Mouse (Mus musculus) gastrocnemius, postnatal 25 days (tissue): ENCODE data around the gene Frmd4a. TPM values are rescaled to one million over a fixed set of nuclear protein-coding genes. Genes with fewer than 3 reads are reported as not detected.

Experiments used
- DNase-seq: peaks from one replicate; pipeline ENCODE4 v3.0.0; 2022
- long read RNA-seq, 2 experiments: library from polyadenylated mRNA; stranded (forward); transcript quantifications; one replicate each; pipeline ENCODE4 v2.0.0; 2021
- total RNA-seq, 2 experiments: library from RNA; stranded (reverse); gene quantifications; 1 replicate in 1 of 2; 2 replicates in 1 of 2; pipeline ENCODE4 v1.2.3; 2021

Gene Frmd4a
- total RNA-seq, result 1 to 10 TPM; 5.3 to 5.6 TPM
- long read RNA-seq, experiment 1, partial matches to known transcripts, result 0 of 5 reads
- long read RNA-seq, experiment 1, other reads (novel, unspliced or antisense), result 5 of 5 reads
- long read RNA-seq, experiment 2, partial matches to known transcripts, result 0 of 2 reads
- long read RNA-seq, experiment 2, other reads (novel, unspliced or antisense), result 2 of 2 reads

DNA sequence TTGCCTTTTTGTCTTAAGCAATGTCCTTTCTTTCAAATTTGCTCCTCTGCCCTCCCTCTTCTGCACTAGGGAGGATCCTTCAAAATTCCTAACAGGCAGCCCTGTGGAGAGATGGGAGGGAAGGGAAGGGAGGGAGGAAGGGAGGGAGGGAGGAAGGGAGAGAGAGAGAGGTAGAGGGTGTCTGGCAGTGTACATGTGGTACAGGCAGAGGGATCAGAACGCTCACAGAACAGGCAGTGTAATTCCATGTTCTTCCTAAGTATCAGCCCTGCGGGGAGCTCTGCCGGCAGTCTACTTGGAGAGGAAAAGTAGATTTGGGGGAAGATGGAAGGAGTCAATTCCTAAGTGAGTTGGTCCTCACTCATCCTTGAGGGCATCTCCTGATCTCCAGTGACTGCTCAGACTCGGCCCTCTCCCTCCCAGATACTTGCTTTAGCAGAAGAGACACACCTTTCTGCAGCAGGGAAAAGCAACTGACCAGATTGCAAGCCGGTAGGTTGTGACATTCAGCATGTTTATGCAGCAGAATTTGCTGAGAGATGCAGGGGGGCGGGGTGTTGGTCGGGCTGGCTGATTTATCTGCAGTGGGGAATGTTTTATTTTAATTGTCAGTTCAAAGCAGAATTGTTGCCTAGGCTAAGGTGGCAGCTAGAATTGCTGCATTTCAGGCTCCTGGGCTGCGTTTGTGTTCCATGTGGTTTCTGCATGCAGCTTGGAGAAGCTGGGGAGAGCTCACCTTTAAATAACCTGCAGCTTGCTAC, at the start of gene Frmd4a:
Gene Frmd4a, plus strand, starts transcription at position 190 of the 761 bp plus-strand sequence.
- no peak for DNase-seq

DNA sequence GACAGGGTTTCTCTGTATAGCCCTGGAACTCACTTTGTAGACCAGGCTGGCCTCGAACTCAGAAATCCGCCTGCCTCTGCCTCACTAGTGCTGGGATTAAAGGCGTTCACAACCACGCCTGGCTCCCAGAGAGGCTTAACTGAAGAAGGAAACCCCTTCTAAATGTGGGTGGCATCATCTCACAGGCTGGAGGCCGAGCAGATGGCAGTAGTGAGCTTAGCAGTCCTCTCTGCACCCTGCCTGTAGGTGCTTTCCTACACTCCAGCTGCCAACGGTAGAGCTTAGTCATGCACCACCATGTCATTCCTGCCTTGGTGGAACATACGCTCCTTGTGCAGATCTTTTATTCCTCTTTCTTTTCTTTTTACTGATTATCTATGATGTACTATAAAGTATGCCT, 28.6 kb upstream of the Frmd4a start:
- DNase-seq, result no peak

- no peak for DNase-seq
These were observed 27.1 kb upstream of the Frmd4a start for GRCm38 (mm10) chr2:3990431-3990830.

GRCm38 (mm10) chr2:4018431-4018876, 937 bp downstream of the Frmd4a start:
- DNase-seq, result peak; percentile 6

DNA sequence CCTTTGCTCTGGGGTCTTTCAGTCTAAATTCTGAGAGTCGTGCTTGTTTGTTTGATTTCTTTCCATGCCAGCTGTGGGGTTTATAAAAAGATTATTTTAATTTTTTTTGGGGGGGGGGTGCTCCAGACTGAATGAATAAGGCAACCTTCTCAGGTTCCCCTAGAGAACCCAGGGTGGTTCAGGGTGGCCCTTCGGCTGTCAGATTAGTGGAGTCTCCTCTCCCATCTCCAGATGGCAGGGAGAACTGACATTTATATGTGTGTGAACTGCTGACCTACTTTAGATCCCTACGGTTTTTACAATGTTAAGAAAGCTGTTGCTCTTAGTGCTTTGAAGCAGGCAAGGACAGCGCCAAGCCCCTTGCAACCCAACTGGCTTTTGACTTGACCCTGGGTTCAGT, 1.4 kb downstream of the Frmd4a start:
- DNase-seq, result no peak

- DNase-seq, result no peak
These were observed 7.4 kb downstream of the Frmd4a start for GRCm38 (mm10) chr2:4024927-4025326.

DNA sequence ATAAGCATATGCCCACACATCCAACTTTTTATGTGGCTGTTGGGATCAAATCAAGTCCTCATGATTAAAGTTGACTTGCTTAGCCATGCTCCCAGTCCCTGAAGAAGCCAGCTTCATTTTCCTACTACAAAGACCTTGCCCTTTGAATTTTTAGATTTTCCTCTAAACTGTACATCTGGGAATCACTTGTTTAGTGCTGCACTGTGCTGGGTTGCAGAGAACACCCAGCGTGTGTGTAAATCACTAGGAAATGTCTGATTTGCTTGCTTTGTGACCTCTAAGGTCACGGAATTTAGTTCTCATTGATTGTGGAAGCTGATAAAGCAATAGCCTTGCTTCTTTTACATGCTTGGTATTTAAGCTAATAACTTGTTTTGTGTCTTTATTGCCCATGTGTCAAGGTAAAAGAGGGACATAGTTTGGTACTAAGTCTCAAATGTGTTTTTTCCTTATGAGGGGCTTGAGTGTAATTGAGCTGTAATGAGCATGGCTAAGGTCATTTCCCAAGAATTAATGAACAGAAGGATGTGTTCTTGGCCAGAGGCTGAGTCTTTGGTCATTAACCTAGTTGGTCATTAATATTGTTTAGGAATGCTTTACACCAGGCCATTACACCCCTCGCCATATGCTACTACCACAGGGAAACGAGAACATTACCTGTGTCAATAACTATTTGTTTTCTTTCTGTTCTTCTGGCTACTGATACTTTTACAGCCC, 11.7 kb downstream of the Frmd4a start:
- DNase-seq, result no peak

- no peak for DNase-seq
These were observed 18.7 kb downstream of the Frmd4a start for GRCm38 (mm10) chr2:4036153-4036589.

DNA sequence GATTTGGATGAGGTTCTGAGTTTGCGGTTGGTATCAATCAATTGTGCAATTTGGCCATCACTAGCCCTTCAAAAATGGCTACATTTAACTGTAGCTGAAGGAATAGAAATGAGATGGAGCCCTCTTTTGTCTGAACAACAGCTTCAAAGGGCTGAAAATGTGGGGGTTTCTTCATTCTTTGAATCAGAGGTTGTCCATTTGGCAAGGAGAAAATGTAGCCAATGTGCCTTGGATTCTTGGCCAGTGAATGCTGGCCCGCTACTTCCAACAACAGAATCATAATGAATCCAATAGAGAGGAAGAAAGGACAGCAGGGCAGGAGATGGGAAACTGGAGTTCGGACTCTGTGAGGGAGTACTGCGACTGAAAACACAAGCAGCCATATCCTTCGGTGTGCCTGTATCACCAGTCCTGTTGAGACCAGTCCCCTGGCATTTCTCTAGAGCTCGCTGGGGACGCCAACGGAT, 19.2 kb downstream of the Frmd4a start:
- DNase-seq, result no peak

- DNase-seq, result no peak
These were observed 24.5 kb downstream of the Frmd4a start for GRCm38 (mm10) chr2:4042009-4042408.

- DNase-seq, result no peak
These were observed 38.0 kb downstream of the Frmd4a start for GRCm38 (mm10) chr2:4055481-4055880.

DNA sequence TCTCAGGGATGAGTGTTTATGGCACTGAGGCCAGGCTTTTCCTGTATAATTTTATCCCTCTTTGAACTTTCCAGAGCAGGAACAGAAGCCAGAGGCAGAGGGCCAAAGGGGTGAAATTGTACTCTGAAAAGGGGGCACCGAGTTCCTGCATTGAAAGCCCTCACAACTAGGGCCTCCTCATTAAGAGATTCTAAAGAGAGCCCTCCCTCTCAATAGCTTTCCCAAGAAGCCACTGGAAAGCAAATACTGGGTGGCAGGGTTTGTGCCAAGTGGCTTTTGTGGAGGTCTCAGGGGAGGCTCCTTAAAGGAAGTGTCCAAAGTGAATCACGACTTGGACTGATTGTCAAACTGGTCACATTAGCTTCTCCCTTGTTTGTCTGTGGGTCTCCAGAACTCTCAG, 43.2 kb downstream of the Frmd4a start:
- DNase-seq, result no peak

DNA sequence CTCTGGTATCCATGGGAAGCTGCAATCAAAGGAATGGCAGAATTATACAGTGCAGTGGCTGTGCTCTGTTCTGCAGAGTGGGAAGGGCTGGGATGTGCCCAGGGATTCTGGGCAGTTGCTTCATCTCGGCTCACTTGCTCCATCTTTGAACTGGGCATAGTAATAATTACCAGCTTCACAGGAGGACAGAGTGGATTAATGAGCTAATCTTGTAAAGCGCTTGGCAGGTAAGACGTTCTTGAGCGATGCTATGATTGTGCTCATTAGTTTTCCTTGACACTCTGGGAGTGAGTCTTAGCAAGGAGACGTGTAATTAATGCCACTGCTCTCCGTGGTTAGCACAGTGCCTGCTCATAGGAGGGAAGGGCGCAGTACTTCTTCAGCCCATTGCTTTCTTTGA, 54.3 kb downstream of the Frmd4a start:
- DNase-seq, result no peak

DNA sequence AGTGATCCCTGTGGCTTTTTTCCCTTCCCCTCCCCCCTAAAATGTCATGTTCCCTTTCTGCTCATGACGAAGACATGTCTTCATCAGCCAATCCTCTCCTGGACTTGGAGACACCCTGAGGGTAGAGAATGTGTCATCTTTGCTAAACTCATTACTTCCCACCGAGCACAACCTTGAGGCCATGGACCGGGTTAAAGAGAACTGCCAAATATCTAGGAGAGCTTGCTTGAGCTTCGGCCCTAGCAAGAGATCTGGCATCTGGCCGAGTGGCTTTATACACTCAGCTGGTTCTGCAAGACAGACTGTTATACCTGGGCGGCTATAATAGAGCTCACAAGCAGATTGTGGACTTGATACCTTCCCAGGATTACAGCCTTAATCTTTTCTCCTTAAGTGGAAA, 66.4 kb downstream of the Frmd4a start:
- no peak for DNase-seq

- no peak for DNase-seq
These were observed 80.1 kb downstream of the Frmd4a start for GRCm38 (mm10) chr2:4097601-4098000.

DNA sequence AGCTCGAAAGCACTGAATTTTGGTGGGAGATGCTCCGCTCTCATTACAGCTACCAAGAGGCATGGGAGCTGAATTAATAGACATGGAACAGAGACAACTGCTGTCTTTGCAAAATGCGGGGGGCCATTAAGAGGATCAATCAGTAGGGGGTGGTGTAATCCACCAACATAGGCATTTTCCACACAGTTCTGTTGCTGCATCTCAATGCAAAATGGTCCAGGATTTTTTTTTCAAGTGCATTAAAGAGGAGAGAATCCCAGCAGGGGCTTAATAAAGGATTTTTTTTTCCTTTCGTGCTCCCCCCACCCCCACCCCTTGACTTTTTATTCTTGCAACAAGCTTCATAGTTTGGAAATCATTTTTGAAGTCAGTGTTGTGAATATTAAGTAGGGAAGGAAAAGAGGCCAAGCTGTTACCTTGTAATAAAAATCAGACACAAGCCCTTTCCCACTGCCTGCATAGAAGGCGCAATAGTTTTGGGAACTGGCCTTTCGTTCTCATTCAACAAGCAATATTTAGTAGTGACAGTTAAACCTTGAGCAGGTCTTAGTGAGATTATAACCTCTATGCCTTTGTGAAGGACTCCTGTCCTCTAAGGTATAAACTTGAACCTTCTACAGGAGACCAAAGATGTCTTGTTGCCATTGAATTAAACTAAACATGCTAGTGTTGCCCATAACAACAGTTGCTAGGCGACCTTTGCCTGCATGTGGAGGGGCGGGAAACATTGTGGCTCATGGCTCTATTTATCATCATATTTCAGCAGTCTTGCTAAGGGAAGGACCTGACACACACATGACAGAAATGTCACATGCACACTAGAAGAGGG, 81.6 kb downstream of the Frmd4a start:
- no peak for DNase-seq

GRCm38 (mm10) chr2:4099777-4100104, 82.2 kb downstream of the Frmd4a start:
- no peak for DNase-seq

DNA sequence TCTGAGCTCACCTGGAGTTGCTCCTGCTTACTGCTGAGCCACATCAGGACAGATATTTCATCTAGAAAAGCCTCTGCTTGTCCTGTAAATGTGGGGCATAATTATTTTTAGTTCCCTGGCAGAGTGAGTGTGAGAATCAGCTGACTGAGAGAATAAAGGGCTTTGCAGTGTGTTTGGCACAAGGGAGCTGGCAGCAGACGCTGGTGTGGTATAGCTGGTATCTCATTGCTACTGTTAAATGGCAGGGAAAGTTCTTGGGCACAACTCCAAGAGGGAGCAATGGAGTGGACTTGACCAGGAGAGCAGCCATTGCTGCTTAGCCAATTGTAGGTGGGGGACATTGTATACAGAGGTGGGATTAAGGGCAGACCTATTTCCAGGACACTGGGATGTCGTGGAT, 83.9 kb downstream of the Frmd4a start:
- DNase-seq, result no peak

- no peak for DNase-seq
These were observed 95.9 kb downstream of the Frmd4a start for GRCm38 (mm10) chr2:4113303-4113920.

DNA sequence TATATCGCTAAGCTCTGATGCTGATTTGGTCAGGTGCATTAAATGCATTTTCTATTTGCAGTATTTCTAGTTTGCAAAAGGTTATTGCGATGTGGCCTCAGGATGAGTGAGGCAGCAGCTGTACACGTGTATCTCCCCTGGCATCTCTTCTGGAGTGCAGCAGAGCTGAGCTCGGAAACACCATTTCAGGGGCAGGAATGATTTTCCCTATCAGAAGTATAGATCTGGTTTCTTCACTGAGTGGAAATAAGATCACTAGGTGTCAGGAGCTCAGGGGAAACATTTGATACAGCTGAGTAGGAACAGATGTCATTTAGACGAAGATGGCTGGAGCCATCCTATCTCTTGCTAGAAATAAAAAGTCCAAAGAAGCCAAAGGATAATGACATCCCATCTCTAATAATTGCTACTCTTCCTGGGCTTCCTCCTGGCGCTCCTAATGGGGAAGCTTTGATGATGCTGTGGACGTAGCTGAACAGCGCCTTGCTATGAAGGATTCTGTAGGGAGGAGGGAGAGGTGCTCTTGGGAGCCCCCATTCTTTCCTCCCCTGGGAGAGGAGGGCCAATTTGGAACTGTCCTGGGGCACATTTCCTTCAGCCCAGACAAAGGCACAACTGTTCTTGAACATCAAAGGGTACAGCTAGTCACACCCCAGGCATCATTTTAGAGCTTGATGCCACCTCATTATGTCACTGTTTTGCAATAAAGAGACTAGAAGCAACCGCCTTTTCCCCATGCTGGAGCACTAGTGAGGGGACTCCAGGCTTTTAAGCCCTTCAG, 102.4 kb downstream of the Frmd4a start:
- no peak for DNase-seq

GRCm38 (mm10) chr2:4131216-4131615, 113.7 kb downstream of the Frmd4a start:
- no peak for DNase-seq
